Mouse (Mus musculus): ENCODE measurements around the gene Dhrs3. TPM values are rescaled to one million over a fixed set of nuclear protein-coding genes. Genes with fewer than 3 reads are reported as not detected.

Gene Dhrs3
- 10 to 100 TPM; 33.3 to 44.8 TPM for total RNA-seq (2021)
- long read RNA-seq, experiment 1, transcript Dhrs3-206 (6 exons, 2,337 nt): major isoform, 8 of 40 reads
- long read RNA-seq, experiment 1, partial matches to known transcripts: 30 of 40 reads
- long read RNA-seq, experiment 1, other reads (novel, unspliced or antisense): 2 of 40 reads
- long read RNA-seq, experiment 2, transcript Dhrs3-206 (6 exons, 2,337 nt): major isoform, 9 of 28 reads
- long read RNA-seq, experiment 2, partial matches to known transcripts: 19 of 28 reads
- long read RNA-seq, experiment 2, other reads (novel, unspliced or antisense): 0 of 28 reads

DNA sequence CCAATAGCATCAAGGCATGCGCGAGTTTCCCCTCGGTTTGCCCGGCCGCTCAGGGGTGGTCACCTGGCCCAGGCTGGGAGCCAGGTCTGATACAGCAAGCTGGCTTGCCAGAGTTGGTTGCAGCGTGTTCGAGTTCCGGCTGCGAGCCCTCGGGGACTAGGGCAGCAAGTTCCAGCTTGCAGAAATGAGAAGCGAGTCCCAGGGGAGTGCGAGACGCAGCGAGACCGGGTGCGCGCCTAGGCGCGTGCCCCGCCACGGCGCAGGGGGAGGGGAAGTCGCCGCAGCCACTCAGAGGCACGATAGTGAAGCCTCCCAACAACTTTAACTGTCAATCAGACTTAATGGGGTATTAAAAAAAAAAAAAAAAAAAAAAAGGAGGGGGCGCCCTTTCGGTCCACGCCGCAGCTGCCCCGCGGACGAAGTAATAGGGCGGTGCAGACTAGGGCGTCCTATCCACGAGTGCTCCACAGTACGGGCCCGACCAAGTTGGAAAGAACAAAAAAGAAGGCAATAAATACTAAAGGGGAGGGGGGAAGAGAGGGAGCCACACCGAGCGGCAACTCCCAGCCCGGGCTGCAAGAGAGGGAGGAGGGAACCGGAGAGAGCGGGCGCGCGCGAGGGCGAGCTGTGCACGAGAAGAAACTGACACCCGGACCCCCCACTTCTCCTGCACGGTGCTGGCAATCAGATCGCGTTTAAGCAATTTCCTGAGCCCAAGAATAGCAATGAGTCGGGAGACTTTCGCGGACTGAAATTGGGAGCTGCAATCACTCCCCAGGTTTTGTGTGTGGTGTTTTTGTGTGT lies at the start of gene Dhrs3:
Gene Dhrs3 (plus strand): TSS at position 695 of the 804 bp plus-strand sequence.
- peak; percentile 89 for DNase-seq

DNA sequence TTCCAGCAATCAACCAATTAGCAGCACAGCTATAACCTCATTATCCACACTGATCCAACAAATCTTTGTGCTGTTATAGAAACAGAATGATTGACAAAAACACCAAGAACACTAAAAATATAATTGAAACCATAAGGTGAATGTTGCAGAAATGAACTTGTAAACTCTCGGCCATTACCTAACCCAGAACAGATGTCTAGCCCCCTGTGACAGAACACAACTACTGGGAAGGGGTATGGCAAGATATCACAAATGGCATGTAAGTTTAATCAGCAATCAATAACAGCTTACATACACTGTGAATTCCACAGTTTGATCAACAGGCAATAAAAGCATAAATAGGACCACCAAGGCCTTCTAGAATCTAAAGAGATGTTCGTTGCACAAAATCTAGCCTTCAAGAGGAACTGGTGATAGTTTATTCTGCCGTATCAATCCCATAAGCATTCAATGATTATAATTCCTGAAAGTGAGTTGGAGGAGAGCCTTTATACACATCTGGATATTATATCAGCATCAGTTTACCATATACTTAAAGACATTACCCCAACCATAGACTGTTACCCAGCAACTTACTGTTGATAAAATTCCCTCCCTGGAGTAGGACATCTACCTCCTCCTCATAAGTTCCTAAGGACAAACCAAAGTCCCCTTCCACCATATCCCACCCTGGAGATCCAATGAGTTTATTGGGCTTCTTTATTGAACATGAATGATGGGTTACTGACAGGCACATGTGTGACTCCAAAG lies 30.7 kb upstream of the Dhrs3 start:
- DNase-seq: no peak

DNA sequence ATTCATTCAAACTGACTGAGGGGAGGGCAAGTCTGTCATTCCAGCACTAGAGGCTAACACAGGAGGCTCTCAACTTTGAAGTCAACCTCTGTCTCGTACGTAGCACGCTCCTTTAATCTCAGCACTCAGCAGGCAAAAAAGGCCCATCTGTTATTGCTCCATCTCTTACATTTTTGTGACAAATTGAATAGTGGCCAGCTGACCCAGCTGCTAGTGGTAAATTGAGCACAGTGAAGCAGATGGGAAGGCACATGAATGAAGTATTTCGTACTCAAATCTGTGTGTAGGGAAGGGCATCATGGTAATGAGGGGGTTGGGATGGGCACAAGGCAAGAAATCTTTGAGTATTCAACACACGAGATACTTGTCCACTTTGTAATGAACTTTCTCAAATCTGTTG lies 24.7 kb upstream of the Dhrs3 start:
- DNase-seq: no peak

DNA sequence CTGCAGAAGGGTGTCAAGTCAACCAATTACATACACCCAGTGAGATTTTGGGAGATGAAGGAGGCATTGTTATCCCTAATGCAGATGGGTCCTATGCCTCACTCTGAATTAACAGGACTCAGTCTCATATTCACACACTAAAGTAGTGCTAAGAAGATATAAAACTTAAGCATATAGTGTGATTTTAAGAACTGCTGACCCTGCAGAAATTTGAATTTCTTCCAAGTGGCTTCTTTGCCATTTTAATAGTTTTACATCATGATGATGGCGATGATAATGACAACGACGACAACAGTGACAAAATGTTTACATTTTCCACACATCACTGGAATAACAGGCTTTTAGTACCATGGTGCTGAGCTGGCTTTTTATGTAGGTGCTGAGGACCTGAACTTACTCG lies 24.0 kb upstream of the Dhrs3 start:
- no peak for DNase-seq

DNA sequence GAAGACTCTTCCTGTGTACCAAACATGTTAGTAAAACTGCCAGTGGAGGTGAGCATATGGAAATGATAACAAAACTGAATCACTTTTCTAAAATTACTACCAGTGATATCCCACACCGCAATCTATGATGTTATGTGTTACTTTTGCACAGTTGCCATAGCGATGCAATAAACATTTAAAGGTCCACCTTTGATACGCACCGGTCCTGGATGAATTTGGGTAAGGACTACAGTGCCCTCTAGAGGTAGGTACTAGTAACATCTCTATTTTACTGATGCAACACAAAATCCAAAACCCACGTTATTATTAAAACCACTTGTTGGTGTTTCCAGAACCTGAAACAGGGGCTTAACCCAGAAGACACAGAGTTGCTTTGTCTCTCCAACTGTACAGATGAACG lies 19.7 kb upstream of the Dhrs3 start:
- no peak for DNase-seq

DNA sequence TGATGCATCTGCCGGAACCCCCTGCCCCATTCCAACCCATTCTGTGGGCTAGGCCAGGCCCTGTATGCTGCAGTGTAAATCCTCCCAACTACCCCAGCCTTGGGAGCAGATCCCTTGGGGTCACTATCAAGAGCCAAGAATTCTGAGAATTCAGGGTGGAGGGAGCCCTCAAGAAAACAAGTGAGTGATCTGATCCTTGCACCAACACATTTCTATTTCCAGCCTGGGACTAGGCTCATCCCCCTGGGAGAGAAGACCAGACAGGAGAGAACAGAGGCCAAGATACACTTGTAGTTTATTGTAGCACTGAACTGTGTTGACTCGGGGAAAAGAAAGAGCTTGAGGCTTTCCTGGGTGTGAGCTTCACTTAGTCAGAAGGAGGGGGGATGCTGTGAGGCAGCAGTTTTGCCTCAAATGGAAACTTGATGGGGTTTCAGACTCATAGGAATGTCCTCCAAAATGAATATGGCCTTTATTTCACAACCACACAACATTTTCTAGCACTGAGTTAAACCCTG lies 17.0 kb upstream of the Dhrs3 start:
- no peak for DNase-seq

DNA sequence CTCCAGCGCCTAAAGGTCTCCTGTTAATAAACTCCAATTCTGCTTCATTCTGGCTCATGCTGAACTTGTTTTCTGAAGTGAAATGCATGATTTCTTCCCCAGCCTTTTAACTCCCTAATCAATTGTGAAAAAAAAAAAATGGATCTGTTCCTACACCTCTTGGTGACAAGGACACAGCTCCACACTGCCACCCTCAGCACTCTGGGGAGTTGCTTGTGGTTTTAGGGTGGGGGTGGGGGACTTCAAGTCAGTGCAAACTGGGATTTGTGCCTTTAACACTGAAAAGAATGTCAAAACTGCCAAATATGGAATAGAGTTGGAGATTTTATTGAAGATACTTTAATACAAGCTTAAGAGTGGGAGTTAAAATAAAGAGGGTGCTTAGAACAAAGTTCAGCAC lies 13.1 kb upstream of the Dhrs3 start:
- no peak for DNase-seq

DNA sequence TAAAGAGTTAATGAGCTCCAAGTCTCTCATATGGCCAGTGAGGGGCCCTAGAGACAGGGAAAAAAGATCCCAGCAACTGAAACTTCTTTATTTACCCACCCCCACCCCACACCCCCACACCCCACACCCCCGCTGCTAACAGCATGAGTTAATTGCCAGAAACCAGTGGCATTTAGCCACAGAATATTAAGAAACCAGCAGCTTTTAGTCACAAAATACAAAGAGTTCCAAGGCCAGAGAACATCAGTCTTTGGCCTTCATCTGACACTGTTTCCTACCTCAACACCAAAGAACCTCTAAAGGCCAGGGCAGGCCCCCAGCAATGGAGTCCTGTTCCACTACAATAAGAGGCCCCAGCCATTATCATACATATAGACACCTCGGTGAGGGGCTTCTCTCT lies 11.3 kb upstream of the Dhrs3 start:
- DNase-seq: no peak

DNA sequence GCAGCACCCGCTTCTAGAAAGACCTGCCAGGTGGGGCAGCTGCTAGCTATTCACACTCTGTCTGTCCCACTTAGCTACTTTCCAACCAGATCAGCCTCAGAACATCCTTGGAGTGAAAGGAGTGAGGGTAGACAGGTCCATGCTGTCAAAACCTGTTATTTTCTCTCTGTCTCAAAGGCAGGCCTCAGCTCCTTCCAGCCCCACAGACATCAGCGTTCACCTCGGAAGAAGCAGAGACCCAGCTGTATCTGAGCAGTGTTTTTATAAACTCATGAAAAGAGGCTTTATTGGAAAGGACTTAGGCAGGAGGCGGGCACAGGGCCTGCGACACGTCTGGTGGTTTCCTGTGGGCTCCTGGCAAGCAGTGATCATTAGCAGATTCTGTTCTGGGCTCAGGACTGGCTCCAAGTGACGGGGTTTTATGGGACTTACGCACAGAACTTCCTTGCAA lies 9.7 kb upstream of the Dhrs3 start:
- no peak for DNase-seq

DNA sequence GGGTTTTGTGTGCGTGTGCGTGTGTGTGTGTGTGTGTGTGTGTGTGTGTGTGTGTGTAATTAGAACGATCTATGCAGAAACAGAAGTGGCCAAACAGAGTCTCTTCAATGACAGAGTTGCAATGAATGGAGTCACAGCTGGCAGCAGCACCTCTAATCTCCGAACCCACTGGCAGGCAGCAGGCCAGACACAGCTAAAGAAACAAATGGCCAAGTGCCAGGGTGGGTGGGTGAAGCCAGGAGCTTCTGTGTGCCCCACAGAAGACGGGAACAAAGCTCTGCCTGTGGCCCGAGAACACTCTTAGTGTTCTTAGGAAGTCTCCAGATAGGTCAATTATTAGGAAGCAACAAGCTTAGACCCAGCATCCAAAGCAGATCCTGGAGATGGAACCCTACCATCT lies 6.2 kb upstream of the Dhrs3 start:
- DNase-seq: no peak

DNA sequence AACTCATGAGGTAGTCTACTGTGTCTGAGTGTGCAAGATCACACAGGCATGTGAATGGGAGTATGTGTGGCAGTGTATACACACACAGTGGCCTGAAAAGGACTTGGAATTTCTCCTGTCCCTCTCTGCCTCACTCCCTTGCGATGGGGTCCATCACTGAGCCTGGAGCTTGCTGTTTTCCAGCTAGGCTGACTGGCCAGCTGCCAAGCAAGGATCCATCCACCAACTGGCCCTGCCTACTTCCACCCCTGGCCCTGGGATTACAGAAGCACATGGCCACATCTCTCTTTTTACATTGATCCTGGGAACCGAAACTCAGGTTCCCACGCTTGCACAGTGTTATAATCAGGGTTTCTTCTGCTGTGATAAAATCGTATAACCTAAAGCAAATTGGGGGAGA lies 3.9 kb upstream of the Dhrs3 start:
- DNase-seq: no peak

DNA sequence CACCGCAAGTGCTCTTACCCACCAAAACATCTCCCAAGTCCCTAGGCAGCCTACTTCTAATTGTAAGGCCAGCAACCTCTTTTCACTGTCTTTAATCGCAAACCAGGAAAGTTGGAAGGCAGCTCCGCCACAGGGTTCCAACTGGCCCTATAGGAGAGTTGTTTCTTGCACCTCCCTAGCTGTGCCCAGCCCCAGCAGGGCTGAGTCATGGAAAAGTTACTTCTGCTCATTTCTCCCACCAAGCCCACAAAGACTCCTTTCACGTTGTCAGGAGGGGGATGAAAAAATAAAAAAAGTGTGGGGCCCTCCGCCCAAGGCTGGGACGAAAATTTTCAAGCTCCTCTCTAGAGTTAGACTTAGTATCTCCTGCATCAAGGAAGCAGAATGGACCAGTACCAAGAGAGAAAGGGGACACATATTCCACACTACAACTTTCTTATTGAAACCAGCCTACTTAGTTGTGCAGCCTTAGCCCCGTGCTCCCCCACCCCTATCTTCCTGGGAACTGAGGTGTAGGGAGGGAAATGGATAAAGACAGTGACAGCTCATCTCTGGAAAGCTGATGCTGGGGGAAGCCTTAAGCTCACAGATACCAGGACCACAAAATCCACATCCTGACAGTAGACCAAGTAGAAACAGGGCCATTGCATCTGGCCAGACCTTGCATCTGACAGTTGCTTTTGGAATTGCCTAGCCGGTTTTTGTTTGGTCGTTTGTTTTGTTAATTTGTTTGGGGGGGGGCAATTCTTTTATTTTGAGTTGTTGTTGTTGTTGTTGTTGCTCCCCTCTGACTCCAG lies 2.9 kb upstream of the Dhrs3 start:
- no peak for DNase-seq

DNA sequence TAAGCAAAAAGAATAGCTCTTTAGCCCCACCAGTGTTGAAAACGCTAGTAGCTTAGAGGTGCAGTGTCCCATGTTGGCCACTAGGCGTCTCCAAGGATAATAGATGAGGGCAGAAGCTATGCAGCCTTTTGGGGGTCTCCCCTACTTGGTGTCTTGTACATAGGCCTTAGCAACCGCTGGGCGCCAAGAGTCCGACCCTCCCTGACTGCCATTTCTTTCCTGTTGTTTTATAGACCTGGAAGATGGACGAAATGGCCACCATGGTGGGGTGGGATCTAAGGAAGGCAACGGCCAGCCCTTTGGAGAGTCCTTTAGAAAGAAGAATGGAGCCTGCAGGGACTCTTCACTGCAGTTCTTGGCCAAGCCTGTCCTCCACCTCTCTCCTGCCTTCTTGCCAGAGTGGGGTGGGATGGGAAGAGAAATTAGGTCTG lies 1.9 kb upstream of the Dhrs3 start:
- peak; percentile 48 for DNase-seq

DNA sequence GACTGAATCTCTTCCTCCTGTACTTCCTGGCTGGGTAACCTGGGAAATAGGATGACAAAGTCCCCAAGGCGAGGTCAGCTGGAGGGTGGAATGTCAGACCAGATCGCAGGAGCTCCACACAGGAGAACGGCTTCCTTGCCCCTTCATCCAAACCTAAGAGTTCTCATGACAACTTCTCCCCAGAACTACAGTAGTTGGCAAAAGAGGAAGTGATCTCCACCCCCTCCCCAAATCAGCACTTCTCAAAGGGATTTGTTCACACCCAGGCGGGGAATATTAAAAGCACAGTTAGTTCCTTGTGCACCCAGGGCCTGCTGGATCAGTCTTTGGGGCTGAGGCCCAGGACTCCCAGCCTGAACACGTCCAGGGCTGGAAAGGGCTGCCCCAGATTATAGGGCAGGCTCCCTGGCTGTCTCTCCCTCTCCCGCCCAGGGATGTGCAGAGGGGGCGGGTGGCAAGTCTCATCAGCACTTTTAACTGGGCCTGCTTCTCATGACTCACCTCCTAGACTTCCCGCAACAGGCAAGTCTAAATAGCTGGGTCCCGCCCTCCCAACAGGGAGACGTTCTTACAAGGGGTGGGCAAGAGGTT lies 1.4 kb upstream of the Dhrs3 start:
- peak; percentile 77 for DNase-seq

DNA sequence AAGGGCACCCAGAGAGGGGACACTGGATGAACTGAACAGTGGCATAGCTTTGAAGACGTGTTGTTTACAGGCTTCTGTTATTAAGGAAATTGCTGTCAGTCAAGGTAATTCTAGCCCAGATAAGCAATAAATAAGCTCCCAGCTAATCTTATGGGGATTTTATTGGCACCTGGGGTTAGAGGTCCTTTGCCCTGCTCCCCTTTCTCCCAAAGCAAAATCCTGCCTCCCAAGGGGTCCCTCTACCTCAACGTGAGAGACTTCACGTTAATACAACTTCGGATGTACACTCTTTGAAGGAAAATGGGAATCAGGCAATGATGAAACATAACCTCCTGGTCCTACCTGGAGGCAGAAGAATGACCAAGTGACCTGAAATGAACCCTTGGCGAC lies 889 bp upstream of the Dhrs3 start:
- DNase-seq: no peak

DNA sequence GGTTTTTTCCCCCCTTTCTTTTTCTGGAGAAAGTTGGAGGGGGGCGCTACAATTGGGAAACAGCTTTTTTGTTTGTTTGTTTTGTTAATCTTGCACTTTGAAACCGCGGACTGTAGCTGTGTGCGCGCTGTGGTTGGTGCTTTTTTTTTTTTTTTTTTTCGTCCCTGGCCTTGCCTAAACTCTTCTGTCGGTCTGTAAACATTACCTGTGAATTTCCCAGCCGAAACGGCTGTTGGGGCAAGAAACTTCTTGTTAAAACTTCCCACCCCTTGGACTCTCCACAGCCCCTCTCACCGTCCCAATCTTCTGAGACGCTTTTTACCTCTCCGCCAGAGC lies 278 bp downstream of the Dhrs3 start:
- no peak for DNase-seq

DNA sequence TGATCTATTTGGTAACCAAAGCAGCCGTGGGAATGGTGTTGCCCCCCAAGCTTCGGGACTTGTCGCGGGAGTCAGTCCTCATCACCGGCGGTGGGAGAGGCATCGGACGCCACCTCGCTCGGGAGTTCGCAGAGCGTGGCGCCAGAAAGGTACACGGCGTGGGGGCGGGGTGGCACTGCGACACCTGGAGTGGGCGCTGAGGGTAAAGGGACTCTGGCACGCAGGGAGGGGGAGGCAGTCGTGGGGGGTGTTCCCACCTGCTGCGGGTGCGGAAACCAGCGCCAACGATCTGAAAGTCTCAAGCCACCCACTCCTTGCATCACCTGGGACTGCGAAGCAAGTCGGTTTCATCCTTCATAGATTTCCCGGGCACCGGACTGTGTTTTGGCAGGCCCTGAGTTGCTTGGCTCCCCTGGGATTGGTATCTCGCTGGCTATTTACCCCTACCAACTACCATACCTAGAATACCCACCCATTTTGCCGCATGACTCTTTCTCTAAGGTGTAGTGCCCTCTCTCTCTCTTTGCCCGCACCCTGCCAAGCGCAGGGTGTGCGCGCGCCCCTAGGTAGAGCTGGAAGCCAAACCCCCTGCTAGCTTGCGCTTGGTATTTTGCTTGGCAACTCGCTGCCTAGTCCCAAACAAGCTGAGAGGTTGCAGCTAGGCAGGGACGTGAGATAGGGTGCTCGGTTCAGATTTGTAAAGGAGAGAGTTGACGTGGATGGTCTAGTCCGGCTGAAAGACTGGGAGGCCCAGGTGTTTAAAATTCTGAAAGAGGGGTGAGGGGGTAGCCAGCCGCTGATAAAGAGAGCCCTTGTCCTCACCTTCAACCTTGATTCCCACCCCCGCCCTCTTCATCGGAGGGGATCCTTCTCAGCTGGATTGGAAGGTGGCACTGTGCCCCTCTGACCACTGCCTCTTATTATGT lies 1.2 kb downstream of the Dhrs3 start:
- peak; percentile 56 for DNase-seq

DNA sequence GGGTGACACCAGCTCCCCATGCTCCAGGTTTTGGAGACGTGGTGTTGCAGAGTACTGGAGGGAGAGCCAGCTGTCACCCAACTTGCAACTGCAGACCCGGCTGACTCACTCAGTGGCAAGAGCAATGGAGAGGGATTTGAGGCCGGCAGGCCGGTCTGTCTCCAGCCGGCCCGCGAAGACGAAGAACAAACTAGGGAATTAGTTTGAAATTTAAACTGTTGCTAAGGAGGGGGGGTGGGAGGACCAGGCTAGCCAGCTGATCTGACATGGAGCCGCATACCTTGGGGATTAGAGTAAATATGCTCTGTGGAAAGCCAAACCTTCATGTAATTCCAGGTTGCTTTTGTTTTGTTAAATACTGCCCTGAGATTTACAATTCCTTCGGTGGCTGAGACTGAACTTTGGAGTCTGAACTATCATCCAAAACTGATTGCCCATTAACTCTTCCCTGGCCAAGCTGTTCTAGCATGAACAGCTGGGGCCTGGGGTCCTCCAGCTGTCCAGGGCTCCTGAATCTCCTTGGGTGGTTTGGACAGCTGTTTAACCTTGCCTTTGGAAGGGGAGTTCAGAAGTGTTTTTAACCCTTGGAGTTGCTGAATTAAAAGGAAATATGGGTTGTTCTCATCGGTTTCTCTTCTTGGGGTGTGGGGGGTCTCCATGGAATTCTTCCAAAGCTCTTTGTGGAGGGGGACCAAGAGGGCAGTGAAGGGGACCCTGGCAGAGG lies 2.0 kb downstream of the Dhrs3 start:
- DNase-seq: peak; percentile 33

DNA sequence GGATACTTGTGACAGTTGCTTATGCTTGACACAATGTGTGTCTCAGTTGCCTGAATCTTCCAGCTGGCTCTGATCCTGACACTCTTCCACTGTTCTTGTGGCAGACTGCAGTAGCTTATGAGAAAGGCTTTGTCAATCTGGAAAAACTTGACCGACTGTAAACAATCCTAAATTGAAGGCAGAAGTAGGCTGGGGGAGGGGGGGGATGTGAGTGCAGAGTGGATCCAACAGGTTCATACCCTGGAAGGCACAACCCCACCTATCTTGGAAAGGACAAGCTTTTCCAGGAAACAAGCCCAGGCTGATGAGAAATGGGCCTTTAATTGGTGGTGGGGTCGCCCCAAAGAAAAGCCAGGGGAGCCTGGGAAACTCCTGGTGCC lies 2.6 kb downstream of the Dhrs3 start:
- DNase-seq: no peak

DNA sequence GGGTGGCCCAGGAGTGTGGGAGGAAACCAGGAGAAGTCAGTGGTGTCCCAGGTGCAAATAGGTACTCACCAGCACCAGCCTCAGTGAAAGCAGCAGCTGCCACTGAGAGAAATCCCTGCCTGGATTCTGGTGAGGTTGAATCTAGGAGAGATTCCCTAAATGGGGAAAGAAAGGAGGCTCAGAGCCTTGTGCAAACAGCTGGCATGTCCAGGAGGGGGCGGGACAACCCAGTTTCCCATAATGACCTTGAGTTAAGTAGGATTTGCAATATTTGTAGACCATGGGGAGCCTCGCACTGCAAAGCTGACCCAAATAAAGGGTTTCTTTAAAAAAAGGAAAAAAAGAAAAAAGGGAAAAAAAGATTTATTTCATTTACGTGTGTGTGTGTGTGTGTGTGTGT lies 3.7 kb downstream of the Dhrs3 start:
- no peak for DNase-seq

Data from gastrocnemius, postnatal 25 days (tissue).